Mouse (Mus musculus) mesoderm, embryonic 11.5 days (tissue): ENCODE measurements around the gene Myd88.

Source experiments
- DNase-seq: peaks from one replicate; pipeline ENCODE4 v3.0.0-alpha.2; 2012; ENCODE audit warnings: low read depth, low spot score

Myd88 gene

GRCm38 (mm10) chr9:119297696-119298095, 43.5 kb downstream of the Myd88 start:
- DNase-seq, result no peak

GRCm38 (mm10) chr9:119290791-119291190, 50.4 kb downstream of the Myd88 start:
- no peak for DNase-seq
